Mouse (Mus musculus): Measurements from ENCODE around the gene Tnpo1.
"Not testable (repeated sequence)": the region's sequence is repeated elsewhere in the genome, so short reads cannot be mapped to it uniquely, and the experiment has no call there.

The Tnpo1 gene

GRCm38 (mm10) chr13:98819094-98819493 lies 107.1 kb downstream of the Tnpo1 start:
- no peak for DNase-seq (ENCODE audit: low read depth, low spot score)

GRCm38 (mm10) chr13:98818205-98818604 lies 108.0 kb downstream of the Tnpo1 start:
- DNase-seq (ENCODE audit: low read depth, low spot score): no peak

GRCm38 (mm10) chr13:98817766-98818165 lies 108.4 kb downstream of the Tnpo1 start:
- DNase-seq (ENCODE audit: low read depth, low spot score): no peak

- not testable (repeated sequence) for DNase-seq (ENCODE audit: low read depth, low spot score)
Measured at GRCm38 (mm10) chr13:98816981-98817660, 109.1 kb downstream of the Tnpo1 start.

GRCm38 (mm10) chr13:98816571-98816970 lies 109.6 kb downstream of the Tnpo1 start:
- no peak for DNase-seq (ENCODE audit: low read depth, low spot score)

- peak; percentile 99 for DNase-seq (ENCODE audit: low read depth, low spot score)
Measured at GRCm38 (mm10) chr13:98815147-98815785, 110.9 kb downstream of the Tnpo1 start, which contains the start of gene Fcho2. TSS of gene Fcho2 (minus strand) at chr13:98815449.

GRCm38 (mm10) chr13:98814275-98815040 lies 111.7 kb downstream of the Tnpo1 start:
- DNase-seq (ENCODE audit: low read depth, low spot score): peak; percentile 47

- no peak for DNase-seq (ENCODE audit: low read depth, low spot score)
Measured at GRCm38 (mm10) chr13:98813596-98814274, 112.4 kb downstream of the Tnpo1 start.

- DNase-seq (ENCODE audit: low read depth, low spot score): no peak
Measured at GRCm38 (mm10) chr13:98813167-98813566, 113.0 kb downstream of the Tnpo1 start.

GRCm38 (mm10) chr13:98812285-98812684 lies 113.9 kb downstream of the Tnpo1 start:
- no peak for DNase-seq (ENCODE audit: low read depth, low spot score)

GRCm38 (mm10) chr13:98810143-98810542 lies 116.0 kb downstream of the Tnpo1 start:
- DNase-seq (ENCODE audit: low read depth, low spot score): no peak

GRCm38 (mm10) chr13:98809087-98809486 lies 117.1 kb downstream of the Tnpo1 start:
- DNase-seq (ENCODE audit: low read depth, low spot score): no peak

GRCm38 (mm10) chr13:98804480-98804879 lies 121.7 kb downstream of the Tnpo1 start:
- no peak for DNase-seq (ENCODE audit: low read depth, low spot score)

- no peak for DNase-seq (ENCODE audit: low read depth, low spot score)
Measured at GRCm38 (mm10) chr13:98803699-98804098, 122.5 kb downstream of the Tnpo1 start.

- DNase-seq (ENCODE audit: low read depth, low spot score): no peak
Measured at GRCm38 (mm10) chr13:98802957-98803356, 123.2 kb downstream of the Tnpo1 start.

GRCm38 (mm10) chr13:98795511-98795910 lies 130.7 kb downstream of the Tnpo1 start:
- no peak for DNase-seq (ENCODE audit: low read depth, low spot score)

- no peak for DNase-seq (ENCODE audit: low read depth, low spot score)
Measured at GRCm38 (mm10) chr13:98792864-98793263, 133.3 kb downstream of the Tnpo1 start.

GRCm38 (mm10) chr13:98791693-98792092 lies 134.5 kb downstream of the Tnpo1 start:
- no peak for DNase-seq (ENCODE audit: low read depth, low spot score)

Data from mesoderm, embryonic 11.5 days (tissue).